Mouse (Mus musculus): Measurements from ENCODE around the gene Reps1.

Gene Reps1

GRCm38 (mm10) chr10:18064606-18065228 is 9.1 kb downstream of the Reps1 start:
- peak; percentile 38 for ATAC-seq (ENCODE audit: low TSS enrichment)

- ATAC-seq (ENCODE audit: low TSS enrichment) = no peak
Measured at GRCm38 (mm10) chr10:18066031-18066439, 10.4 kb downstream of the Reps1 start.

- ATAC-seq (ENCODE audit: low TSS enrichment) = no peak
Measured at GRCm38 (mm10) chr10:18067761-18068446, 12.2 kb downstream of the Reps1 start.

- no peak for ATAC-seq (ENCODE audit: low TSS enrichment)
Measured at GRCm38 (mm10) chr10:18068880-18069279, 13.2 kb downstream of the Reps1 start.

- no peak for ATAC-seq (ENCODE audit: low TSS enrichment)
Measured at GRCm38 (mm10) chr10:18069576-18069975, 13.9 kb downstream of the Reps1 start.

- peak; percentile 96 for ATAC-seq (ENCODE audit: low TSS enrichment)
Measured at GRCm38 (mm10) chr10:18070144-18070543, 14.5 kb downstream of the Reps1 start.

GRCm38 (mm10) chr10:18070616-18071015 is 15.0 kb downstream of the Reps1 start:
- peak; percentile 48; the same call in 1 of the 2 replicates for ATAC-seq (ENCODE audit: low TSS enrichment)

- no peak for ATAC-seq (ENCODE audit: low TSS enrichment)
Measured at GRCm38 (mm10) chr10:18072871-18073270, 17.2 kb downstream of the Reps1 start.

GRCm38 (mm10) chr10:18074383-18075075 is 18.9 kb downstream of the Reps1 start:
- ATAC-seq (ENCODE audit: low TSS enrichment) = no peak

- no peak for ATAC-seq (ENCODE audit: low TSS enrichment)
Measured at GRCm38 (mm10) chr10:18075845-18076244, 20.2 kb downstream of the Reps1 start.

- ATAC-seq (ENCODE audit: low TSS enrichment) = no peak
Measured at GRCm38 (mm10) chr10:18081536-18081935, 25.9 kb downstream of the Reps1 start.

GRCm38 (mm10) chr10:18082772-18083171 is 27.1 kb downstream of the Reps1 start:
- no peak for ATAC-seq (ENCODE audit: low TSS enrichment)

- ATAC-seq (ENCODE audit: low TSS enrichment) = no peak
Measured at GRCm38 (mm10) chr10:18090691-18091090, 35.0 kb downstream of the Reps1 start.

GRCm38 (mm10) chr10:18102166-18102565 is 46.5 kb downstream of the Reps1 start:
- peak; percentile 54; the same call in 1 of the 2 replicates for ATAC-seq (ENCODE audit: low TSS enrichment)

- no peak for ATAC-seq (ENCODE audit: low TSS enrichment)
Measured at GRCm38 (mm10) chr10:18107471-18107870, 51.8 kb downstream of the Reps1 start.

GRCm38 (mm10) chr10:18110940-18111339 is 55.3 kb downstream of the Reps1 start:
- ATAC-seq (ENCODE audit: low TSS enrichment) = peak; percentile 72

- ATAC-seq (ENCODE audit: low TSS enrichment) = no peak
Measured at GRCm38 (mm10) chr10:18113473-18114093, 57.9 kb downstream of the Reps1 start.

- peak; percentile 23; the same call in 1 of the 2 replicates for ATAC-seq (ENCODE audit: low TSS enrichment)
Measured at GRCm38 (mm10) chr10:18118336-18118735, 62.7 kb downstream of the Reps1 start.

- no peak for ATAC-seq (ENCODE audit: low TSS enrichment)
Measured at GRCm38 (mm10) chr10:18130276-18130675, 74.6 kb downstream of the Reps1 start.

GRCm38 (mm10) chr10:18131666-18132650 is 76.3 kb downstream of the Reps1 start:
- no peak for ATAC-seq (ENCODE audit: low TSS enrichment)
